Mouse (Mus musculus) MEL (cell line): ENCODE measurements around the gene Frmd4a. TPM values are rescaled to one million over a fixed set of nuclear protein-coding genes. Genes with fewer than 3 reads are reported as not detected.

Source experiments
- DNase-seq: peaks from one replicate; pipeline ENCODE4 v3.0.0; 2011; ENCODE audit warnings: low read depth, low spot score
- H3K27ac ChIP-seq: 2 replicates; pipeline ENCODE4 v1.5.1; 2012; ENCODE audit warnings: low read depth, mild to moderate bottlenecking, control low read depth, low read length, moderate library complexity; ENCODE audit not compliant: control insufficient read depth
- H3K27me3 ChIP-seq, 2 experiments: fragments of 150-350 bp in 1 of 2; sonication (generic) in 1 of 2; 2 replicates each; pipeline ENCODE4 v1.6.1; 2012; ENCODE audit warnings: low read length in 2 of 2, mild to moderate bottlenecking in 2 of 2, improper control_type of control experiment in 1 of 2, moderate library complexity in 1 of 2; ENCODE audit not compliant: insufficient read depth in 2 of 2, control insufficient read depth in 1 of 2
- H3K36me3 ChIP-seq, 2 experiments: 2 replicates each; pipeline ENCODE4 v1.6.1; 2012 to 2014; ENCODE audit warnings: low read length in 2 of 2, improper control_type of control experiment in 1 of 2, inconsistent platforms in 1 of 2, mild to moderate bottlenecking in 1 of 2; ENCODE audit not compliant: insufficient read depth in 2 of 2, control insufficient read depth in 1 of 2
- H3K4me1 ChIP-seq, 2 experiments: fragments of 150-350 bp in 1 of 2; sonication (generic) in 1 of 2; 2 replicates each; pipeline ENCODE4 v1.6.1; 2012; ENCODE audit warnings: low read length in 2 of 2, improper control_type of control experiment in 1 of 2, mild to moderate bottlenecking in 1 of 2; ENCODE audit not compliant: insufficient read depth in 2 of 2, control insufficient read depth in 1 of 2
- H3K4me3 ChIP-seq, 2 experiments: fragments of 150-350 bp in 1 of 2; sonication (generic) in 1 of 2; 2 replicates each; pipeline ENCODE4 v1.5.1; 2012; ENCODE audit warnings: low read depth in 2 of 2, low read length in 2 of 2, mild to moderate bottlenecking in 2 of 2, moderate library complexity in 2 of 2, control low read depth in 1 of 2, improper control_type of control experiment in 1 of 2; ENCODE audit not compliant: control insufficient read depth in 1 of 2, insufficient read depth in 1 of 2
- H3K79me2 ChIP-seq: 2 replicates; pipeline ENCODE4 v1.6.1; 2012; ENCODE audit warnings: mild to moderate bottlenecking, low read length, moderate library complexity; ENCODE audit not compliant: control insufficient read depth, poor library complexity, insufficient read depth
- H3K9ac ChIP-seq: 2 replicates; pipeline ENCODE4 v1.6.1; 2012; ENCODE audit warnings: low read depth, mild to moderate bottlenecking, control low read depth, low read length, moderate library complexity; ENCODE audit not compliant: control insufficient read depth, poor library complexity, severe bottlenecking
- H3K9me3 ChIP-seq: fragments of 150-350 bp; sonication (generic); replicated peaks from 2 replicates; pipeline ENCODE4 v1.6.1; 2012; ENCODE audit warnings: mild to moderate bottlenecking, low read length, improper control_type of control experiment, moderate library complexity; ENCODE audit not compliant: insufficient read depth
- BHLHE40 ChIP-seq: IDR thresholded peaks from 2 replicates; pipeline ENCODE4 v1.6.1; 2012; ENCODE audit warnings: low read depth, mild to moderate bottlenecking, inconsistent platforms, low read length, improper control_type of control experiment, borderline replicate concordance
- CHD1 ChIP-seq: IDR thresholded peaks from 2 replicates; pipeline ENCODE4 v1.6.1; 2012; ENCODE audit warnings: low read depth, mild to moderate bottlenecking, inconsistent platforms, low read length, improper control_type of control experiment
- CTCF ChIP-seq, 3 experiments: IDR thresholded peaks in 2 of 3; conservative IDR thresholded peaks in 1 of 3; 2 replicates each; pipeline ENCODE4 v1.5.1; 2011 to 2012; ENCODE audit warnings: low read length in 3 of 3, low read depth in 2 of 3, mild to moderate bottlenecking in 2 of 3, improper control_type of control experiment in 1 of 3, inconsistent platforms in 1 of 3, mixed read lengths in 1 of 3, moderate library complexity in 1 of 3; ENCODE audit not compliant: control insufficient read depth in 1 of 3, insufficient read depth in 1 of 3, poor library complexity in 1 of 3, severe bottlenecking in 1 of 3
- E2F4 ChIP-seq: IDR thresholded peaks from 2 replicates; pipeline ENCODE4 v1.6.1; 2011; ENCODE audit warnings: low read depth, low read length, improper control_type of control experiment, borderline replicate concordance
- EP300 ChIP-seq, 2 experiments: IDR thresholded peaks; 2 replicates each; pipeline ENCODE4 v1.6.1; 2011; ENCODE audit warnings: improper control_type of control experiment in 2 of 2, low read length in 2 of 2, low read depth in 1 of 2, mild to moderate bottlenecking in 1 of 2
- ETS1 ChIP-seq: IDR thresholded peaks from 2 replicates; pipeline ENCODE4 v1.6.1; 2012; ENCODE audit warnings: low read depth, mild to moderate bottlenecking, inconsistent platforms, low read length, improper control_type of control experiment, moderate library complexity
- HCFC1 ChIP-seq: IDR thresholded peaks from 2 replicates; pipeline ENCODE4 v1.6.1; 2012; ENCODE audit warnings: low read depth, mild to moderate bottlenecking, inconsistent platforms, low read length, improper control_type of control experiment, moderate library complexity
- KAT2A ChIP-seq: conservative IDR thresholded peaks from 2 replicates; pipeline ENCODE4 v1.6.1; 2012; ENCODE audit warnings: low read depth, low read length, improper control_type of control experiment, inconsistent platforms
- MAFK ChIP-seq: IDR thresholded peaks from 2 replicates; pipeline ENCODE4 v1.6.1; 2011; ENCODE audit warnings: low read depth, mild to moderate bottlenecking, low read length, improper control_type of control experiment, borderline replicate concordance
- MAX ChIP-seq: IDR thresholded peaks from 2 replicates; pipeline ENCODE4 v1.6.1; 2011; ENCODE audit warnings: low read length, improper control_type of control experiment
- MEF2A ChIP-seq: IDR thresholded peaks from 2 replicates; pipeline ENCODE4 v1.6.1; 2014; ENCODE audit warnings: low read depth, mild to moderate bottlenecking, inconsistent platforms, low read length, improper control_type of control experiment; ENCODE audit not compliant: poor library complexity, insufficient replicate concordance, severe bottlenecking; ENCODE audit errors: extremely low read depth
- MYB ChIP-seq: IDR thresholded peaks from 2 replicates; pipeline ENCODE4 v1.6.1; 2011; ENCODE audit warnings: mild to moderate bottlenecking, low read depth, low read length, improper control_type of control experiment
- POLR2A ChIP-seq, 2 experiments: IDR thresholded peaks; 2 replicates each; pipeline ENCODE4 v1.6.1; 2011 to 2012; ENCODE audit warnings: low read length in 2 of 2, mild to moderate bottlenecking in 2 of 2, control low read depth in 1 of 2, improper control_type of control experiment in 1 of 2, low read depth in 1 of 2, moderate library complexity in 1 of 2; ENCODE audit not compliant: control insufficient read depth in 1 of 2, insufficient read depth in 1 of 2, poor library complexity in 1 of 2
- POLR2AphosphoS2 ChIP-seq: IDR thresholded peaks from 2 replicates; pipeline ENCODE4 v1.6.1; 2011; ENCODE audit warnings: low read length, improper control_type of control experiment
- POLR2AphosphoS5 ChIP-seq: IDR thresholded peaks from 2 replicates; pipeline ENCODE4 v1.6.1; 2012; ENCODE audit warnings: low read depth, borderline replicate concordance, mild to moderate bottlenecking, inconsistent platforms, low read length, moderate library complexity, mixed read lengths
- RAD21 ChIP-seq: IDR thresholded peaks from 2 replicates; pipeline ENCODE4 v1.6.1; 2011; ENCODE audit warnings: mild to moderate bottlenecking, low read depth, low read length, improper control_type of control experiment
- RCOR1 ChIP-seq: IDR thresholded peaks from 2 replicates; pipeline ENCODE4 v1.6.1; 2012; ENCODE audit warnings: low read depth, mild to moderate bottlenecking, inconsistent platforms, low read length, improper control_type of control experiment
- SMC3 ChIP-seq: IDR thresholded peaks from 2 replicates; pipeline ENCODE4 v1.6.1; 2011; ENCODE audit warnings: low read depth, low read length, improper control_type of control experiment
- TCF12 ChIP-seq: IDR thresholded peaks from 2 replicates; pipeline ENCODE4 v1.6.1; 2014; ENCODE audit warnings: low read depth, mild to moderate bottlenecking, inconsistent platforms, low read length, improper control_type of control experiment, moderate library complexity
- UBTF ChIP-seq: IDR thresholded peaks from 2 replicates; pipeline ENCODE4 v1.6.1; 2012; ENCODE audit warnings: low read depth, mild to moderate bottlenecking, inconsistent platforms, low read length, improper control_type of control experiment, moderate library complexity, borderline replicate concordance; ENCODE audit not compliant: insufficient read depth
- USF1 ChIP-seq: IDR thresholded peaks from 2 replicates; pipeline ENCODE4 v1.6.1; 2014; ENCODE audit warnings: low read depth, mild to moderate bottlenecking, inconsistent platforms, low read length, improper control_type of control experiment, moderate library complexity
- ZKSCAN1 ChIP-seq: IDR thresholded peaks from 2 replicates; pipeline ENCODE4 v1.6.1; 2012; ENCODE audit warnings: low read depth, mild to moderate bottlenecking, inconsistent platforms, low read length, improper control_type of control experiment, moderate library complexity
- ZMIZ1 ChIP-seq: IDR thresholded peaks from 2 replicates; pipeline ENCODE4 v1.6.1; 2012; ENCODE audit warnings: low read depth, mild to moderate bottlenecking, inconsistent platforms, low read length, improper control_type of control experiment, moderate library complexity
- ZNF384 ChIP-seq: IDR thresholded peaks from 2 replicates; pipeline ENCODE4 v1.6.1; 2012; ENCODE audit warnings: low read depth, mild to moderate bottlenecking, inconsistent platforms, low read length, improper control_type of control experiment
- polyA plus RNA-seq, 2 experiments: library from polyadenylated mRNA; stranded (reverse) in 1 of 2; unstranded in 1 of 2; fragments of >175 nt in 1 of 2; fragments of >200 nt in 1 of 2; gene quantifications; 2 replicates each; pipeline versions ENCODE4 v1.2.1 to v1.2.4; 2012; ENCODE audit warnings: low replicate concordance in 2 of 2, low read depth in 1 of 2; ENCODE audit not compliant: insufficient read length in 2 of 2, insufficient read depth in 1 of 2, missing spikeins in 1 of 2
- total RNA-seq: library from RNA; depleted of rRNA; stranded (reverse); fragments of 300-350 nt; gene quantifications from 2 replicates; pipeline ENCODE4 v1.2.3, GENCODE M21; 2012

Gene Frmd4a
- total and polyA plus RNA-seq, 3 experiments: 6.4 to 14.4 TPM; not detected in 1

DNA sequence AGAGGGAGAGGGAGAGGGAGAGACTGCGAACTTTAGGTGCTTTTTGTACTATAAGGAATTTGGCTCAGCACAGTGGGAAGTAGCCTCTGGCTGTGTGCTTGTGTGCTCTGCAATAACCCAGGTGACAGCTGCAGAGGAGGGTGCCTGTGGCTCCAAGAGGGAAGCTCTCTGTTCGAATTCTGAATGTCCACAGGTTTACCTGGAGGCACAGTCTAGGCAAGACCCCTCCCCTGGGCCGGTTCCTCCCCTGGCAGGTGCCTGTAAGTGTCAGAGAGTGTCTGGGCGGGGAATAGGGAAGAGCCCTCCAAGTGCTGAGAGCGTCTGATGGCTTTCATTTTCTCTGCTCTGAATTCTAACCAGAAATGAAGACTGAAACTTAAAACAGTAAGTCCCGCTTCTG is 371.8 kb downstream of the Frmd4a start:
- no peak for DNase-seq
- H3K27me3 ChIP-seq: peaks cover 0 to 3% of the 10 kb centered on the region in 2 experiments; a peak in 2 of 4 replicates
- no peaks in the 10 kb centered on the region for H3K79me2 ChIP-seq
- H3K9me3 ChIP-seq: no peaks in the 10 kb centered on the region
- H3K9ac ChIP-seq: no peak overlapping the region
- no peaks in the 10 kb centered on the region for H3K36me3 ChIP-seq
- no peaks in the 10 kb centered on the region for H3K4me1 ChIP-seq
- TF ChIP-seq ZMIZ1 (no peak), SMC3 (no peak), ETS1 (no peak), MYB (no peak), TCF12 (no peak), RAD21 (no peak), BHLHE40 (no peak), USF1 (no peak), MEF2A (no peak), MAX (no peak), KAT2A (no peak), POLR2A (IDR thresholded peaks at IDR 0.05; ENCODE audit: control insufficient read depth in 1 of 2, insufficient read depth in 1 of 2, low read depth in 1 of 2, low read length in 2 of 2, poor library complexity in 1 of 2) (no peak), ZKSCAN1 (no peak), ZNF384 (no peak), MAFK (no peak), POLR2AphosphoS2 (no peak)
- H3K4me3 ChIP-seq: peak overlapping the region in 1 of 2 experiments; percentile 6; a peak in 1 of 4 replicates
- no peak overlapping the region for H3K27ac ChIP-seq

DNA sequence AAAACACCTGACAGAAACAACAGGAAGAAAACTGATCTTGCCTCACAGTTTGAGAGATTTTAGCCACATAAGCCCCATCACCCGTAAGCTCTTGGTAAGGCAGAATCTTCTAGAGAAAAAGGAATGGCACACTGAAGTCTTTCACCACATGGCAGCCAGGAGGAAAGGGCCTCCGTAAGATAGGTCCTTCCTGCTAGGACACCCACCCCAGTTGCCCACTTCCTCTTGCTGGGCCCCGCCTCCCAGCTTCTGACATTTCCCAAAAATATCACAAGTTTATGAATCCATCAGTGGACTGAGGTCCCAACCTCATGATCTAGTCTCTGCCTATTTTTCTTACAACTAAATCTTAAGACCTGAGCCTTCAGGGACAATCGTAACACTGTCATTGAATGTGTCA is 373.6 kb downstream of the Frmd4a start:
- Histone ChIP-seq H3K36me3 (no peaks in the 10 kb centered on the region), H3K4me3 (no peak overlapping the region), H3K79me2 (no peaks in the 10 kb centered on the region), H3K27me3 (peaks cover 0 to 3% of the 10 kb centered on the region in 2 experiments; a peak in 2 of 4 replicates), H3K27ac (no peak overlapping the region), H3K4me1 (no peaks in the 10 kb centered on the region), H3K9ac (no peak overlapping the region), H3K9me3 (no peaks in the 10 kb centered on the region)
- TF ChIP-seq CTCF (IDR thresholded peaks at IDR 0.05 in 2 of 3, conservative IDR thresholded peaks at IDR 0.05 in 1 of 3; ENCODE audit: control insufficient read depth in 1 of 3, insufficient read depth in 1 of 3, low read depth in 2 of 3, low read length in 3 of 3, poor library complexity in 1 of 3, severe bottlenecking in 1 of 3): no peak
- no peak for TF ChIP-seq RAD21
- TF ChIP-seq HCFC1: no peak
- TF ChIP-seq BHLHE40: no peak
- TF ChIP-seq EP300 (IDR thresholded peaks at IDR 0.05; ENCODE audit: low read depth in 1 of 2, low read length in 2 of 2): no peak
- no peak for TF ChIP-seq POLR2A (IDR thresholded peaks at IDR 0.05; ENCODE audit: control insufficient read depth in 1 of 2, insufficient read depth in 1 of 2, low read depth in 1 of 2, low read length in 2 of 2, poor library complexity in 1 of 2)
- no peak for TF ChIP-seq ETS1
- no peak for TF ChIP-seq ZNF384
- no peak for TF ChIP-seq MAX
- TF ChIP-seq UBTF: no peak
- no peak for TF ChIP-seq RCOR1
- no peak for TF ChIP-seq E2F4
- TF ChIP-seq USF1: no peak
- TF ChIP-seq POLR2AphosphoS5: no peak
- no peak for TF ChIP-seq CHD1
- DNase-seq: peak; percentile 12
